Mouse (Mus musculus): ENCODE results near the gene Plekhm1.

- TF ChIP-seq CTCF (IDR thresholded peaks at IDR 0.05; ENCODE audit: insufficient read depth, low read length) (no peak), POLR2A (IDR thresholded peaks at IDR 0.05; ENCODE audit: borderline replicate concordance, extremely low read depth, low read depth, low read length) (peak; percentile 69)
Measured at GRCm38 (mm10) chr11:103363214-103364148, 49.0 kb downstream of the Plekhm1 start, which contains the start of gene Arhgap27.

Data from lung, adult 2 months (tissue).